Mouse (Mus musculus): ENCODE results near the gene Pde4d.
A peak's percentile ranks its signal among the peaks of the same experiment; 100 is the strongest.

The Pde4d gene

GRCm38 (mm10) chr13:108601021-108601420 is 151.3 kb downstream of the Pde4d start:
- no peak for DNase-seq

- DNase-seq, result no peak
Measured at GRCm38 (mm10) chr13:108603502-108603901, 153.8 kb downstream of the Pde4d start.

GRCm38 (mm10) chr13:108604213-108604612 is 154.5 kb downstream of the Pde4d start:
- DNase-seq, result no peak

DNA sequence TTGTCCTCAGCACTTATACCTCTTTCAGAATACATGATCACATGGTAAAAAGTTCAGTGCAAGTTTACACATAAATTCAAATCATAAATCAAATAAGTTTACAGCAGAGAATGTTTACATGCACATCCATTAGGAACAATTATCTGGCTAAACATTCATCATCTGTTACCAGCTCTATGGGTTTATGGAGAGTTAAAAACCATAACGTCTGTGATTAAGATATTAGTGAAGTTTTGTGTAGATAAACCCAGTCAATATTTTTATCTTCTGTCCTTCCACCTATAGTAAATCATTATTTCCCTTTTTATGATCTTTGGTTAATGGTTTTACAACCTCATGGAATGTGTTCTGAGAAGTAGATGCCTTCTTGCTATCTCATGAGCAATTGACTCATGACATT is 168.5 kb downstream of the Pde4d start:
- DNase-seq, result no peak

- DNase-seq, result no peak
Measured at GRCm38 (mm10) chr13:108622681-108623080, 172.9 kb downstream of the Pde4d start.

DNA sequence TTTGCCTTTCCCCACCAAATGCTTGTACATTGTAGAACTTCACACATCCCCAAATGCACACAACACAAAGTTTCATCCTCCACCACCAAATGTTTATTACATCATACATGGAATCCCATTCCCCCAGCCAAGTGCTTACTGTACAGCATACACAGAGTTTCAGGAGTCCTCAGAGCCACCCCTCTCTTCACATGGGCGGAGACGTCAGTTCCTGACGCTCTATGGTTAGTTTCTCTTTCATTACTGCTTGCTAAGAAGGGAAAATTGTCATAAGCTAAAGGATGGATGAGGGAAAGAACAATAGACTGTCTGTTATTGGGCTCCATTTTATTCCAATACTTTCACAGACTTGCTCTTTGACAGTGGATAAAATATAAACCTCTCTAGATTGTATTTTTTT is 174.2 kb downstream of the Pde4d start:
- DNase-seq, result no peak

DNA sequence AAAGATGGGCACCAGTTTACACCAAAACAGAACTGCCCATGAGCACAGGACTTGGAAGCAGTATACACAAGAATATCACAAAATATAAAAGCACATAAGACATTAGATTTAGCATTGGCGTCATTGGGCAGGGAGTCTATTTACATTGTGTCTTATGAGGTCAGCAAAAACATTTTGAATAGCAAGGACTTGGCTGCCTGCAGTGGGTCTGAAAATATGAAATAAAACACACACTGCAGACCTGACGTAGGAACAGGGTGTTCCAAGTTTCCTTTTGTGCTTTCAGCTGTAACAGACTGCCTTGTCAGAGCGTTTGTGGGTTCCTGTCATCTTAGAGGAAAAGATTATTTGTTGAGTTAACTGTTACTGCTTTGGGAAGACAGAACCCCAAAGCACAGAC is 176.4 kb downstream of the Pde4d start:
- DNase-seq, result no peak

GRCm38 (mm10) chr13:108628501-108628900 is 178.8 kb downstream of the Pde4d start:
- peak; percentile 23 to 51 for DNase-seq

DNA sequence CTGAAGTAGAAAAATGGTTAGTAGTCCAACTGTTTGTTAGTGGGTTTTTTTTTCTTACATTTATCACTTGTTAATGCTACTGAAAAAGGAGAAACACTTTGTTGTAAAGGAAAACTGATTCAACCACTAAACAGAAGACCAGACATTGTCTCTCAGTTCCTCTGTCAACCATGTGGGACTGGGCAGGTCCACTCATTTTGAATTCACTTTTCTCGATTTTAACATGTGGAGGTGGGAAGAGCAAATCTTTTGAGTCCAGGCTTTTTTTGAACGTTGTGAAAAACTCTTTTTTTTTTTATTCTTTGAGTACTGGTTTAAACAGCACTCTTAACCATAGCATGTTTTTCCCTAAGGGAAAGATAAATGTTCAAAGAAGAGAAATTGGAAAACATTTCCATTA is 180.8 kb downstream of the Pde4d start:
- no peak for DNase-seq

DNA sequence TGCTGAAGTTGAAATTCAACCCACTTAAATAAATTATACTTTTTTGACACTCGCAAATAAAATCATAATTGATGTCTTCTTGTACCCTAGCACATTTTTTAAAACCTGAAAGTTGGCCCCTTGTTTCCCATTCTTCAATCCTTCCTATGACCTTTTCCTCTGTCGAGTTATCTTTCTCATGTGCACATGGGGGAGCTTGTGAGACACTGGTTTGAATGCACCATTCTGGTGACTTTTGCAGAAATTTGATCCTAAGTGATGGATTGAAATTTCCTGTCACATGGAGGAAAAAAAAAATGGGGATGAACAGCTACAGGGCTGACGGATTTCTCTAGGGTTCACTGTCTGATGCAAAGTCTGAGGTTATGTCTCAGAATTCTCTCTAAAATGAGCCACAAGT is 181.5 kb downstream of the Pde4d start:
- DNase-seq, result no peak

DNA sequence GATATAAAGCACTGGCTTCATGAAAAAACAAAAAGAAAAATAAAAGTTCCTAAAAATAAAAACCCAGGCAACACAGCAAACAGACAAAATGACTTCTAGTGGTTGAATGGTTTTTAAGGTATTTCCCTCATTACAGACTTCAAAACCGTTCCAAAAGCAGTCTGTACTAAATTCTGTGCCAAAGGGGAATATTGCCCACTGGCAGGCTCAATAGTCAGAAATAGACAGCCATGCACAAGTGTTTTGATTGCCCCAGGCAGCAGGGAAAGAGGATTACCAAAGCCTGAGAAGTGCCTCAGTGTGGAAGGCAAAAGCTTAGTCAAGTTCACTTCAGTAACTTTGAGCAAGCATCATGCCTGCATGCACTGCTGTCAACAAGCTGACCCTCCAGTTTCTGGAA is 186.8 kb downstream of the Pde4d start:
- DNase-seq, result no peak

- no peak for DNase-seq
Measured at GRCm38 (mm10) chr13:108642259-108642658, 192.5 kb downstream of the Pde4d start.

- no peak for DNase-seq
Measured at GRCm38 (mm10) chr13:108646801-108647200, 197.1 kb downstream of the Pde4d start.

GRCm38 (mm10) chr13:108647239-108647638 is 197.5 kb downstream of the Pde4d start:
- no peak for DNase-seq

GRCm38 (mm10) chr13:108654026-108654723 is 204.4 kb downstream of the Pde4d start:
- no peak for DNase-seq

GRCm38 (mm10) chr13:108666579-108666978 is 216.8 kb downstream of the Pde4d start:
- DNase-seq, result no peak

DNA sequence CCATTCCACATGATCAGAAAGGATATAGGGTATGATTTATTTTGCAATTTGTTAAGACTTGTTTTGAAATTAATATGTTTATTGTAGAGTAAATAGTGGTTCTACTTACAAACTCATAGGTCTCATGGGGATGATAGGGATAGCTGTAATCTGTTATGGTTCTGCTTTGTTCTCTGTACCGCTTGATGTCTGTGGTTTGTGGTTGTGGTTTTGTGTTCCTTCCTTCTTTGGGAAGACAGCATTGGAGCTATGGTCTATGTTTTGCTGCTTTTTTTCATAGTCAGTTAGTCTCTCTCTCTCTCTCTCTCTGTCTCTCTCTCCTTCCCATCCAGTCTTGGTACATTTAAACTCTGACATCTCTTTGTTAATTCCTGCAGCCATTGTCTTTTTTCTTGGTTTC is 217.3 kb downstream of the Pde4d start:
- no peak for DNase-seq

DNA sequence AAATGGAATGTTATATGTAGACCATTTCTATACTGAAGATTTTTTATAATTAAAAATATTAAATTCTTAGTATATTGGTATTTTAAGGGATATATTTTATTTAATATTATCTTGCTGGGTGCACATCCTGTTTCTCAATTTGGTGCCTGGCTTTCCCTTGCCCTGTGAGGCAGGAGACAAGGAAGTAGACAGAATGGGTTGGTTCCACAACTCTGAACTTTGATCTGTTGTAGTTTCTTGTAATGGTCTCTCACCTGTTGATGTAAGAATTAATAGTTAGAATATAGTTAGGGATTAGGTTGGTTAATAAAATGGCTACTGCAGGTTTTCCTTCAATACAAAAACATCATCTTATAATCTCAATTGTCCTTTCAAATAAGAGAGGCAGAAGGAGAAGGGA is 227.3 kb downstream of the Pde4d start:
- DNase-seq, result no peak

DNA sequence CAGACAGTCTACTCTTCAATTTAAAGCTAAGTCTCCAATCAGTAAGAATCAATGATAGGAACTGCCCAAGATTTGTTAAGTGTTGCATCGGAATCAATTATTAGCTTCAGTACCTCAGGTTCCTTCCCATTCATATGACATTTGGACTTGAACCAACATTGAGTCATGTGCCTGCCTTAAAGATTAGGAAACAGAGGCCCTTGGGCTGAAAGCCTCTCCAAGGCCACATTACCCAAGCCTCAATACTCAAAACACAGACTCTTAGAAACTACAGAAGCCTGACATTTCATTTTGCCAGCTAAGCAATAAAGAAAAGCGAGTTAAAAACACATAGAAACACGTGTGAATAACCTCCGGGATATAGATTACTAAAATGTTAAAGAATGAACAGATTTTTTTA is 233.3 kb downstream of the Pde4d start:
- no peak for DNase-seq

GRCm38 (mm10) chr13:108685817-108686216 is 236.1 kb downstream of the Pde4d start:
- no peak for DNase-seq

- DNase-seq, result no peak
Measured at GRCm38 (mm10) chr13:108686262-108686661, 236.5 kb downstream of the Pde4d start.

- no peak for DNase-seq
Measured at GRCm38 (mm10) chr13:108686807-108687206, 237.1 kb downstream of the Pde4d start.

DNA sequence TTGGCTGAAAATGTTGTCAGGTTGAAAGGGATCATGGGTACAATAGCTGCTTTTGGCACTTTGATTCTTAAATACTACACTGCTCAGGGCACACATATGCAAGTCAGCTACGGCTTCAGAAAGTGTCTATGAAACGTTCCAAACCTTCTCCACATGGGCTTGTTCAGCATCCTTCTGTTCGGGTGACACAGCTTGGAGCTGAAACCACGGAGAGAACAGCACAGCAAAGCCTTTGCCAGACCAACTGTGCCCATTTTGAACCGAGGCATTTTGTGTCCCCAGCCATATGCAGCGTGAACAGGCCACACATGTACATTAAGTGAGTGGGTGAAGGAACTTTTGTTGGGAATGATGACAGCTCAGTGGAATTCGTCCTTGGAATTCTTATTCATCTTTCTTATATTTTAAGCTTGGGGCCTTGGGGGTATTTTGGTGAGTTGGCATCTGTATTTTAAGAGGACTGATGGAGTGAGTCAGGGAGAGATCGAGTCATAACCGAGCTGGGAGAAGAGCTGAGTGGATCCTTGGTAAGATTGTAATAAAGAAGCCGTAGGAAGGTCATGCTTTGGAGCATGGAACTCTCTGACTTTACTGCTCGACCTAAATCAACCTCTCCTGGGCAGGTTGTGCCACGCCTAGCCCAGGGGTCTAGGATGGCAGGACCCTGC is 243.3 kb downstream of the Pde4d start:
- DNase-seq, result no peak

GRCm38 (mm10) chr13:108705441-108705840 is 255.7 kb downstream of the Pde4d start:
- no peak for DNase-seq

DNA sequence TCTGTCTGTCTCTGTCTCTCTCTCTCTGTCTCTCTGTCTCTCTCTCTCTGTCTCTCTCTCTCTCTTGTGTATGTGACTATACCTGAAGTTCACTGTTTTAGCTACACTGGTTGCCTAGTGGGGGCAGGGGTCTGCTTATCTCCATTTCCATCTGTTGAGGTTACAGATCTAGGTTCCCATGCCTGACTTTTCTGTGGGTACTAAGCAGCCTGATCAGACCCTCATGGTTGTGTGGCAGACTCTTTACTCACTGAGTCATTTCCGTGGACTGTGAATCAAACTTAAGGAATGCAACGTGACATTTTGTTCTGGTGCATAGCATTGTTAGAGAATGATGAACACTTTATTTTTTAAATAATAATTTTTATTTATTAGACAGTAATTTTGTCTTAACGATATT is 264.3 kb downstream of the Pde4d start:
- DNase-seq, result no peak
